Mouse (Mus musculus) spleen, adult 2 months (tissue): ENCODE results near the gene Rgs14.

Experiments used
- CTCF ChIP-seq: fragments of 200-500 bp; IDR thresholded peaks from 2 replicates; pipeline ENCODE4 v1.5.1; 2011; ENCODE audit warnings: mild to moderate bottlenecking, inconsistent platforms; ENCODE audit not compliant: insufficient read depth, insufficient read length, insufficient replicate concordance; ENCODE audit errors: extremely low read depth
- POLR2A ChIP-seq: fragments of 200-500 bp; IDR thresholded peaks from 2 replicates; pipeline ENCODE4 v1.6.1; 2011; ENCODE audit warnings: low read depth, low read length, inconsistent platforms

DNA sequence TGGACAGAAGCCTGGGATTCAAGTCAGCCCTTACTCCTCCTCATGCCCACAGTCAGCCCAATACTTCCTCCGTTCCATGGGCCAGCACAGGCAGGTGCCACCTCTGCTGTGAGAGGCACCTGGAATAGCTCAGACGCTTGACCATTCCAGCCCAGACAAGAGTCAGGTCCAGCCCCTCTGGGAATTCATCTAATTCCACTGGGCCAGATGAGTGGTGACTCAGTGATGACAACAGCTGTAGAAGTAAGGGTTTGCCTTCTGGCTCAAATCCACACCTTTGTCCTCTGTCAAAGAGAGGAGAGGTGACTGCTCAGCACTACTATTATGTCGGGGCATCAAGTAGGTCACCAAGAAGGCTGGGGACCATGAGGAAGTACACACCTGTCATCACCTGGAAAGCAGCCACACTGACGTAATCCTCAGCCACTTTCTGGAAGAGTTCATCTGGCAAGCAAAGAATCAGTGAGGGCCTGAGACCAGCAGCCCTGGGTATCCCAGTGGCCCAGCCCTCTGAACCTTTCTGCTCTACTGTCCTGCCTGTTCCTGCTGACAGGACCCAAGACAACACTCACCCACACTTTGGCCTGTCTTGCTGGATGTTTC lies 49.5 kb upstream of the Rgs14 start, which contains the start of gene Prelid1:
- TF ChIP-seq CTCF: no peak
- TF ChIP-seq POLR2A: no peak
